Comparison of ENCODE assay signal across 8 mouse cellular contexts in genomic region chr11:119041325-119041716, GRCm38 (mm10). TPM values are rescaled to one million over a fixed set of nuclear protein-coding genes. Genes with fewer than 3 reads are reported as not detected.
A peak's percentile ranks its signal among the peaks of the same experiment; 100 is the strongest.
DNase-seq lines count a peak whose midpoint lies in the region; ATAC-seq and TF ChIP-seq lines count a peak whose summit lies in the region.

No protein-coding gene starts in this region.

- H3K9me3 ChIP-seq in heart, embryonic 13.5 days = no peaks in the 10 kb centered on the region
- H3K9me3 ChIP-seq in intestine, postnatal 0 days (ENCODE audit: control insufficient read depth) = no peaks in the 10 kb centered on the region
- H3K9me3 ChIP-seq in midbrain, postnatal 0 days (ENCODE audit: low read length) = no peaks in the 10 kb centered on the region

- H3K4me2 ChIP-seq in heart, embryonic 13.5 days = peak overlapping the region; percentile 98
- peak overlapping the region; percentile 99 for H3K4me2 ChIP-seq in intestine, postnatal 0 days (replicated peaks; ENCODE audit: low read depth)
- peak overlapping the region; percentile 96 for H3K4me2 ChIP-seq in midbrain, postnatal 0 days (ENCODE audit: low read depth, low read length, poor library complexity, severe bottlenecking)

- under 1% methylated on average over 31 of the region's 31 CpGs for WGBS in heart, embryonic 13.5 days
- WGBS in intestine, postnatal 0 days = 0% methylated on average over 31 of the region's 31 CpGs
- 0% methylated on average over 29 of the region's 31 CpGs for WGBS in midbrain, postnatal 0 days

- H3K36me3 ChIP-seq in heart, embryonic 13.5 days = peaks cover 12% of the 10 kb centered on the region
- H3K36me3 ChIP-seq in intestine, postnatal 0 days (ENCODE audit: control insufficient read depth, insufficient read depth) = peaks cover 8% of the 10 kb centered on the region; the same call in 1 of the 2 replicates
- H3K36me3 ChIP-seq in midbrain, postnatal 0 days (ENCODE audit: insufficient read depth, low read length) = peaks cover 8% of the 10 kb centered on the region

- peak overlapping the region; percentile 69 for H3K4me3 ChIP-seq in heart, embryonic 13.5 days
- peak overlapping the region; percentile 79 for H3K4me3 ChIP-seq in intestine, postnatal 0 days (ENCODE audit: low read depth, low read length)
- peak overlapping the region; percentile 81 for H3K4me3 ChIP-seq in midbrain, postnatal 0 days (ENCODE audit: low read depth, low read length)

- H3K27me3 ChIP-seq in heart, embryonic 13.5 days (replicated peaks) = peaks cover 83% of the 10 kb centered on the region
- H3K27me3 ChIP-seq in intestine, postnatal 0 days (replicated peaks; ENCODE audit: control insufficient read depth, insufficient read depth, low read length) = peaks cover 72% of the 10 kb centered on the region
- H3K27me3 ChIP-seq in midbrain, postnatal 0 days (ENCODE audit: insufficient read depth, low read length) = peaks cover 47% of the 10 kb centered on the region

- H3K4me1 ChIP-seq in heart, embryonic 13.5 days = peaks cover 64% of the 10 kb centered on the region
- peaks cover 23% of the 10 kb centered on the region for H3K4me1 ChIP-seq in intestine, postnatal 0 days (replicated peaks; ENCODE audit: control insufficient read depth, insufficient read depth, low read length)
- 0 out of 2 replicates have a peak, but pooled peaks cover 12% of the 10 kb centered on the region for H3K4me1 ChIP-seq in midbrain, postnatal 0 days (ENCODE audit: insufficient read depth, low read length)

- no peak for DNase-seq in heart, postnatal 4 days
- DNase-seq in embryo, embryonic 10.5 days (ENCODE audit: low spot score) = peak; percentile 81
- DNase-seq in midbrain, postnatal 0 days (ENCODE audit: low spot score) = peak; percentile 72
- DNase-seq in ovary, adult 18-20 months (ENCODE audit: low spot score) = no peak
- DNase-seq in urinary bladder, postnatal 4 days (ENCODE audit: low spot score in 2 of 2) = no peak

- no peak overlapping the region for H3K27ac ChIP-seq in heart, embryonic 13.5 days (replicated peaks)
- no peak overlapping the region for H3K27ac ChIP-seq in intestine, postnatal 0 days (ENCODE audit: low read depth, low read length)
- H3K27ac ChIP-seq in midbrain, postnatal 0 days (ENCODE audit: low read depth, low read length) = peak overlapping the region; percentile 85

- peak; percentile 40 for ATAC-seq in heart, embryonic 13.5 days (ENCODE audit: extremely low read depth, insufficient number of reproducible peaks, low FRiP score, low TSS enrichment)
- ATAC-seq in CD4-positive, CD25-positive, alpha-beta regulatory T cell, adult 4 months = peak; percentile 25
- peak; percentile 28 for ATAC-seq in intestine, postnatal 0 days
- peak; percentile 64 for ATAC-seq in midbrain, postnatal 0 days (ENCODE audit: low FRiP score)

- no peak for TF ChIP-seq CTCF in intestine, postnatal 0 days (IDR thresholded peaks at IDR 0.05; ENCODE audit: low read depth)
- no peak for TF ChIP-seq CTCF in midbrain, postnatal 0 days (IDR thresholded peaks at IDR 0.05)

- peak overlapping the region; percentile 80 for H3K9ac ChIP-seq in heart, embryonic 13.5 days
- H3K9ac ChIP-seq in intestine, postnatal 0 days (ENCODE audit: low read depth, low read length) = peak overlapping the region; percentile 18; the same call in 1 of the 2 replicates
- H3K9ac ChIP-seq in midbrain, postnatal 0 days (replicated peaks; ENCODE audit: low read length, poor library complexity, severe bottlenecking) = peak overlapping the region; percentile 85

RNA-seq across cellular contexts. Expression of gene Cbx8, which starts 0.6 kb away (rescaled TPM):
- polyA plus RNA-seq in heart, embryonic 13.5 days (2015; fragmentation: Nextera tagmentation; extraction: Ambion mirVana) = 6.1 and 7.0 TPM in 2 replicates
- 1 to 10 TPM; 5.6 to 5.7 TPM for total RNA-seq in heart, postnatal 4 days (2021)
- 1 to 10 TPM; 4.0 to 6.7 TPM for polyA plus RNA-seq in CD4-positive, CD25-positive, alpha-beta regulatory T cell, adult 4 months (2017; shearing (Covaris generic))
- polyA plus RNA-seq in intestine, postnatal 0 days (2015; fragmentation: Nextera tagmentation; extraction: Ambion mirVana) = 6.4 and 6.6 TPM in 2 replicates
- 14.9 and 15.5 TPM in 2 replicates for total RNA-seq in midbrain, postnatal 0 days (2014; rRNA removed)
- polyA plus RNA-seq in midbrain, postnatal 0 days (2015; fragmentation: Nextera tagmentation; extraction: Ambion mirVana) = 6.8 and 7.6 TPM in 2 replicates

RNA-seq across cellular contexts. Expression of gene Cbx2, which starts 18.6 kb away (rescaled TPM):
- 17.6 and 18.9 TPM in 2 replicates for polyA plus RNA-seq in heart, embryonic 13.5 days (2015; fragmentation: Nextera tagmentation; extraction: Ambion mirVana)
- 1 to 10 TPM; 7.6 to 7.8 TPM for total RNA-seq in heart, postnatal 4 days (2021)
- 1 to 10 TPM; 1.4 to 1.5 TPM for polyA plus RNA-seq in CD4-positive, CD25-positive, alpha-beta regulatory T cell, adult 4 months (2017; shearing (Covaris generic))
- 4.9 TPM in 2 replicates for polyA plus RNA-seq in intestine, postnatal 0 days (2015; fragmentation: Nextera tagmentation; extraction: Ambion mirVana)
- 9.6 and 10.6 TPM in 2 replicates for total RNA-seq in midbrain, postnatal 0 days (2014; rRNA removed)
- 5.6 and 6.7 TPM in 2 replicates for polyA plus RNA-seq in midbrain, postnatal 0 days (2015; fragmentation: Nextera tagmentation; extraction: Ambion mirVana)

RNA-seq across cellular contexts. Expression of gene Cbx4, which starts 44.7 kb away (rescaled TPM):
- polyA plus RNA-seq in heart, embryonic 13.5 days (2015; fragmentation: Nextera tagmentation; extraction: Ambion mirVana) = 8.0 and 9.5 TPM in 2 replicates
- 10 to 100 TPM; 30.5 to 34.9 TPM for total RNA-seq in heart, postnatal 4 days (2021)
- 1 to 10 TPM; 1.7 to 3.7 TPM for polyA plus RNA-seq in CD4-positive, CD25-positive, alpha-beta regulatory T cell, adult 4 months (2017; shearing (Covaris generic))
- polyA plus RNA-seq in intestine, postnatal 0 days (2015; fragmentation: Nextera tagmentation; extraction: Ambion mirVana) = 6.5 and 7.6 TPM in 2 replicates
- total RNA-seq in midbrain, postnatal 0 days (2014; rRNA removed) = 48.6 and 53.4 TPM in 2 replicates
- 30.5 TPM in 2 replicates for polyA plus RNA-seq in midbrain, postnatal 0 days (2015; fragmentation: Nextera tagmentation; extraction: Ambion mirVana)

RNA-seq across cellular contexts. Expression of gene Enpp7, which starts 53.3 kb away (rescaled TPM):
- polyA plus RNA-seq in heart, embryonic 13.5 days (2015; fragmentation: Nextera tagmentation; extraction: Ambion mirVana) = not detected in 2 replicates
- total RNA-seq in heart, postnatal 4 days (2021) = not detected
- not detected for polyA plus RNA-seq in CD4-positive, CD25-positive, alpha-beta regulatory T cell, adult 4 months (2017; shearing (Covaris generic))
- polyA plus RNA-seq in intestine, postnatal 0 days (2015; fragmentation: Nextera tagmentation; extraction: Ambion mirVana) = 30.9 and 32.3 TPM in 2 replicates
- total RNA-seq in midbrain, postnatal 0 days (2014; rRNA removed) = not detected in 2 replicates
- not detected in 2 replicates for polyA plus RNA-seq in midbrain, postnatal 0 days (2015; fragmentation: Nextera tagmentation; extraction: Ambion mirVana)

Comparison
In these comparisons a context has a peak if more than half of its experiments do, and no peak if none do; other contexts are left out.
1. H3K9ac ChIP-seq: peak in every context shown above with its lines; median percentile 85 in midbrain, postnatal 0 days; 80 in heart, embryonic 13.5 days; 18 in intestine, postnatal 0 days.
2. DNase-seq: peak in embryo, embryonic 10.5 days (single experiment) and midbrain, postnatal 0 days (single experiment); none in heart, postnatal 4 days (single experiment), ovary, adult 18-20 months (single experiment) and urinary bladder, postnatal 4 days (0 of 2).
3. Peak in every context shown above with its lines, with median percentiles within 50 percentile points of each other: ATAC-seq, H3K4me2 ChIP-seq and H3K4me3 ChIP-seq.